Mouse (Mus musculus) heart, postnatal 4 days (tissue): ENCODE data around the gene Zc2hc1c. TPM values are rescaled to one million over a fixed set of nuclear protein-coding genes. Genes with fewer than 3 reads are reported as not detected.
A peak's percentile ranks its signal among the peaks of the same experiment; 100 is the strongest.
"Not testable (repeated sequence)": the region's sequence is repeated elsewhere in the genome, so short reads cannot be mapped to it uniquely, and the experiment has no call there.

Source experiments
- DNase-seq: peaks from one replicate; pipeline ENCODE4 v3.0.0; 2021
- total RNA-seq, 2 experiments: library from RNA; stranded (reverse); gene quantifications; 2 replicates each; pipeline ENCODE4 v1.2.3; 2021

Gene Zc2hc1c
- 1 to 10 TPM in 1 of 2 experiments, under 1 TPM in 1; 0.98 to 1.2 TPM for total RNA-seq

GRCm38 (mm10) chr12:85288486-85289156, at the start of gene Zc2hc1c:
TSS of gene Zc2hc1c (plus strand) at chr12:85288591.
- peak; percentile 92 for DNase-seq

- DNase-seq, result no peak
Observed at GRCm38 (mm10) chr12:85252083-85252482, 36.3 kb upstream of the Zc2hc1c start.

- DNase-seq, result peak; percentile 13
Observed at GRCm38 (mm10) chr12:85256074-85256751, 32.2 kb upstream of the Zc2hc1c start.

DNA sequence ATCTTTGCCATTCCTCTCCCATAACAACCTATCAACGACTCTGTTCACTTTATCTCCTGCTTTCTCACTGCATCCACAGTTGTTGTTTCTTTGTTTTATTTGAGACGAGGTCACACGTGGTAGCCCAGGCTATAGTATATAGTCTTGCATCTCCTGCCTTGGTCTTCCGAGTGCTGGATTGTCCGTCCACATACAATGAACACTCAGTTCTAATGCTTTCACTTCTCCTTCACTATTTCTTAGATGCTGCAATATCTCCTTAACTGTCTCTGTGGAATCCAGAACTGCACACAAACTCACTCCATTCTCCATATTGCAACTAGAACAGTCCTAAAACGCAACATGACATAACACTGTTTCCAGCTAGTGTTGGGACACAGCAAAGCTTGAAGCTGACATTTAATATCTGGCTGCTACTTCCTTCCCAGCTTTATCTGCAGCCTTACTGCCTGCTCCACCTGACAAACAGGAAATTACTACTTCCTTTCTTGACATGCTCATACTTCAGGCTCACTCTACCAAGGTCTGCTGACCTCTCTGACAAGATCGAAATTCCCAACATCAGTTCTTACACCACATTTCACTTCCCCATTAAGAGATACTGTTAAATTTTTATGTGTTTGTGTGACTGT, 31.3 kb upstream of the Zc2hc1c start:
- DNase-seq, result no peak

GRCm38 (mm10) chr12:85262489-85262888, 25.9 kb upstream of the Zc2hc1c start:
- peak; percentile 20 for DNase-seq

GRCm38 (mm10) chr12:85263190-85263589, 25.2 kb upstream of the Zc2hc1c start:
- no peak for DNase-seq

- peak; percentile 42 for DNase-seq
Observed at GRCm38 (mm10) chr12:85264531-85264930, 23.9 kb upstream of the Zc2hc1c start.

- DNase-seq, result no peak
Observed at GRCm38 (mm10) chr12:85264940-85265339, 23.5 kb upstream of the Zc2hc1c start.

- no peak for DNase-seq
Observed at GRCm38 (mm10) chr12:85266248-85266647, 22.1 kb upstream of the Zc2hc1c start.

GRCm38 (mm10) chr12:85269821-85270220, 18.6 kb upstream of the Zc2hc1c start:
- no peak for DNase-seq

DNA sequence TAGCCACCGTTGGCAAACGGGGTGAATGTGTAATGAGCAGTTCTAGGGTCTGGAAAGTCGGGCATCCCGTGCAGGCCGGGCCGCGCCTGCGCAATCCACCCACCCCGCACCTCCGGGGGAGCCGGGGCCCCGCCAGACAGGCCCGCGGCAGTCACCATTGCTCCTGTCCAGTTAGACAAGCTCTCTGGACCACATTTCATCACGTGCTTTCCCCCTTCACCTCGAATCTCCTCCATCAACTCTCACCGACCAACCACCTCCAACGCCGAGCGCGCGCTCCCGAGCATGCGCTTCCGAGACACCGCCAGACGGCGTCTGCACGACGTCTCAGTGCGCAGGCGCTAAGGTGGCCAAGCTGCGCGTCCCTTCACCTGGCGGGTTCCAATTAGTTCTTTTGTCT, 18.1 kb upstream of the Zc2hc1c start, which contains the start of gene Mlh3:
Gene Mlh3, minus strand, starts transcription at position 281 of the 400 bp plus-strand sequence.
- peak; percentile 84 for DNase-seq

- no peak for DNase-seq
Observed at GRCm38 (mm10) chr12:85271132-85271842, 17.1 kb upstream of the Zc2hc1c start.

GRCm38 (mm10) chr12:85271843-85272206, 16.6 kb upstream of the Zc2hc1c start:
- DNase-seq, result no peak

DNA sequence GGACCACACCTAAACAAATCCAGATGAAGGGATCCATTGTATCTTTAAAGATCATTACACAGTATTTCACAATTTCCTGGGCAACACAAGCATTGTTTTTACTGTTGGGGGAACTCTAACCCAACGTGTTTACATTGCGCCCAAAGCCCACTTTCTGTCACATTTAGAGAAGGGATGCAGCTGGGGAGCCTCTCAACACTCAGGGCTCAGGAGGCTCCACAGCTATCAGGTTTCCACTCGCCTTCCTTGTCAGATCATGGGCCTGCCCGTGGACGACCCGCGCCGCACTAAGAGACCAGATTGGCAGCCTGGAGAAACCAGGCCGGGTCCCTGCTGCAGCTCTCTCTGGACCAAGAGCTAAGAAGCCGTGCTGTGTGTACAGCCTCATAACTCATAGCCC, 14.9 kb upstream of the Zc2hc1c start:
- peak; percentile 33 for DNase-seq

- DNase-seq, result no peak
Observed at GRCm38 (mm10) chr12:85276273-85276672, 12.1 kb upstream of the Zc2hc1c start.

GRCm38 (mm10) chr12:85278919-85279318, 9.5 kb upstream of the Zc2hc1c start:
- DNase-seq, result no peak

- no peak for DNase-seq
Observed at GRCm38 (mm10) chr12:85279396-85280080, 8.9 kb upstream of the Zc2hc1c start.

DNA sequence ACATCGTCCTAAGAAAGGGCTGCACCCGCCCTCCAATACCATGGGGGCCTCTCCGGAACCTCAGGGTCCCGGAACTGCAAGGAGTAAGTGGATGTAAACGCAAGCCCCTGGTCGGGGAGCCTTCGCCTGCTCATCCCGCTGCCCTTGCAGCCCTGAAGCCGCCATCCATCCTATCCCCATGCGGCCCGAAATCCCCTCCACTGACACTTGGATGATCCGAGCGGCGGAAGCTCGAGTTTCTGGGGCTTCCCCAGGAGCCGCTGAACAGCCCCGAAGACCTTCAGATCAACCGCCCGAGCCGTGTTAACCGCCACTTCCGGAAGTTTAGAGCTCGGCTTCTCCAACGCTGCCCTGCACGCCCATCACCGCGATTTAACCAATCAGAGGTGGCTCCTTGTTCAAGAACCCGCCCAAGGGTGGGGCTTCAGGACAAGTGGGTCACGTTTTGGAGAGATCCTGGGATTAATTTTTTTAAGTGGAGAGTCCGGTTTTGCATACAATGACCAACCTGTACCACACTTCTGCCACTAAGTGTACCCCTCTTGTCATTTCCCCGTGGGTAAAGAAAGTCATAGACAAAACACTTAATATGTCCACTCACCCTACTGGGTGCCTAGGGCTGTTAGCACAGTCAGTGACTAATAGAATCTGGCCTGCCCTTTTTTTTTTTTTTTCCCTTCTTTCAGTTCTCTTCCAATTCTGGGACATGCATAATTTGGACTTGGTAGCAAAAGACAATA, 8.1 kb upstream of the Zc2hc1c start:
- DNase-seq, result peak; percentile 99

DNA sequence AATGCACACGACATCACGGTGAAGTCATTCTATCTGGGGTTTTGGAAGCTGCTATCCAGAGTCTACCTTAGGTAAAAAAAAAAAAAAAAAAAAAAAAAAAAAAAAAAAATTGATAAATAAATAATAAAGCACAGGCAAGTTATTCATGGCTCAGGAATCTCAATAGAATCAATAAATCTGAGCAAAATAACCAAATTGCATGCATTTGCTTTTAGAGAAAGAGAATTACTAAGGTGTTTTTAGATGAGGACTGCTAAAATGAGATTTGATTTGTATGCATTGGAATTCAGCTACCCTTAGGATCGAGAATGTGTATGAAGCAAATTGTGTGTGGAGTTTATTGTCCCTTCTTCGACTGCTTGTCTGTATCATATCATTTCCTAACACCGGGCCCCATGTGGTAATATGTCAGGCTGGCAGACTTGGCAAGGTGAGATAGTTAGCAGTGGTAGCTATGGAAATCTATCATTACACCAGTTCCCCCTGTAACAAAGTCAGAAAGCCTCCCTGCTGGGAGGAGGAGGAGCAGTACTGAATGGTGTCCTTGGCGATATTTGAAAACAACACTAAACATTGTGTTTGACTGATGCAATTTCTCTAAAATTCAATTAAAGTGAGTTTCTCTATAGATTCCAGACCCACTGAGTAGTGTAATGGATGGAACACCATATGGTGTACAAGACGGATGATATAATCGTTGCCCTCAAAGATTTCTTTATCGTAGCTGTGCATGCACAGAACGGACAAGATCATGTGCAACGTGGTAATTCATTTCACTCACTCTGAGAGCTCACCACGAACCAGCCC, 7.3 kb upstream of the Zc2hc1c start:
- DNase-seq, result no peak

DNA sequence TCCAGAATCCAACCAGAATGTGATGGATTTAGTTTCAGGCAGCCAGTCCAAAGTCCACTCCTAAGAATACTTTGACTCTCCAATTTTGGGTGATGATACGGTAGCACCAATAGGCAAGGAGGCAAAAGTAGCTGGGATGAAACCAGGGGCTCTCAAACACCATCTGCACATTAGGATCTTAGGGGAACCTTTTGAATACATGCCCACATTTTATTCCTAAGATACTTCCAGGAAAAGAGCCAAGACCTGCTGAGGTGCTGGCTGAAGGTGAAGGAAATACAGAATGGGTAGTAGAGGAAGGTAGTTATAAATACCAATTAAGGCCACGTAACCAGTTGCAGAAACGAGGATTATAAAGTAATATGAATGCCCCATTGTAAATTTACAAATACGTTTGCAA, 6.6 kb upstream of the Zc2hc1c start:
- not testable (repeated sequence) for DNase-seq

DNA sequence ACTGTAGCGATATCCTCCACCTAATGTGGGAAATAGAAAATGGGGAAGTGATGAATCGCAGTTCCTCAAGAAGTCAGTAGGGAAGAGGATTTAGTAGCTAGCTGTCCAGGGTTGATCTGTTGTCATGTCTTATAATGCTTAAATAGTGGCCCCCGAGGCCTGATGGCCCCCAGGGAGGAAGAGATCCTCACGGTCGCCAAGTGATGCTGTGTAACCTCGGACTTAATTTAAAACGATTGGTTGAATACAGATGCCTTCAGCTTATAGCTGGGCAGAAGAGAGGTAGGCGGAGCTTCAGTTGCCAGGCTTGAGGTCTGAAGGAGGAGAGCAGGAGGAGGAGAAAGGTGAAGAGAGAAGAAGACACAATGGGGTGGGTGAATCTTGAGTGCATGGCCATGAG, 4.1 kb upstream of the Zc2hc1c start:
- no peak for DNase-seq
